Mouse (Mus musculus): ENCODE results near the gene Chrm5. TPM values are rescaled to one million over a fixed set of nuclear protein-coding genes. Genes with fewer than 3 reads are reported as not detected.

The Chrm5 gene
- not detected in 2 replicates for polyA plus RNA-seq (2014; fragmentation: Nextera tagmentation; extraction: Ambion mirVana)

- H3K27me3 ChIP-seq (ENCODE audit: control insufficient read depth, insufficient read depth, low read length): no peaks in the 10 kb centered on the region
- H3K4me2 ChIP-seq: no peak within 1 kb of the TSS
- WGBS: 92% methylated on average over 5 of the region's 5 CpGs
- ATAC-seq (ENCODE audit: low FRiP score): no peak
- no peak for DNase-seq (ENCODE audit: low spot score, missing footprints)
- H3K4me3 ChIP-seq (ENCODE audit: low read depth, low read length): no peak within 1 kb of the TSS
- H3K4me1 ChIP-seq (ENCODE audit: control insufficient read depth, insufficient read depth, low read length): no peaks in the 10 kb centered on the region
- H3K9ac ChIP-seq (ENCODE audit: low read length): no peak within 1 kb of the TSS
- H3K27ac ChIP-seq (ENCODE audit: low read depth, low read length): no peak within 1 kb of the TSS
- no peaks in the 10 kb centered on the region for H3K9me3 ChIP-seq (ENCODE audit: control insufficient read depth, low read length)
- H3K36me3 ChIP-seq (ENCODE audit: control insufficient read depth, insufficient read depth, low read length): no peaks in the 10 kb centered on the region
These were observed at the start of gene Chrm5 for GRCm38 (mm10) chr2:112480669-112481068. Gene Chrm5, minus strand, starts transcription at chr2:112480769.

GRCm38 (mm10) chr2:112526933-112527332, 46.4 kb upstream of the Chrm5 start:
- no peaks in the 10 kb centered on the region for H3K27me3 ChIP-seq (ENCODE audit: control insufficient read depth, insufficient read depth, low read length)
- H3K4me1 ChIP-seq (ENCODE audit: control insufficient read depth, insufficient read depth, low read length): no peaks in the 10 kb centered on the region
- ATAC-seq (ENCODE audit: low FRiP score): no peak
- no peaks in the 10 kb centered on the region for H3K9me3 ChIP-seq (ENCODE audit: control insufficient read depth, low read length)
- H3K4me3 ChIP-seq (ENCODE audit: low read depth, low read length): no peak overlapping the region
- H3K9ac ChIP-seq (ENCODE audit: low read length): no peak overlapping the region
- no peak overlapping the region for H3K27ac ChIP-seq (ENCODE audit: low read depth, low read length)
- H3K4me2 ChIP-seq: no peak overlapping the region
- no peak for DNase-seq (ENCODE audit: low spot score, missing footprints)
- no peaks in the 10 kb centered on the region for H3K36me3 ChIP-seq (ENCODE audit: control insufficient read depth, insufficient read depth, low read length)
- WGBS: 81% methylated on average over 3 of the region's 3 CpGs

GRCm38 (mm10) chr2:112520526-112521482, 40.2 kb upstream of the Chrm5 start:
- no peak overlapping the region for H3K9ac ChIP-seq (ENCODE audit: low read length)
- ATAC-seq (ENCODE audit: low FRiP score) (no peak), DNase-seq (ENCODE audit: low spot score, missing footprints) (no peak)
- H3K36me3 ChIP-seq (ENCODE audit: control insufficient read depth, insufficient read depth, low read length): no peaks in the 10 kb centered on the region
- no peaks in the 10 kb centered on the region for H3K27me3 ChIP-seq (ENCODE audit: control insufficient read depth, insufficient read depth, low read length)
- no peak overlapping the region for H3K4me2 ChIP-seq
- H3K9me3 ChIP-seq (ENCODE audit: control insufficient read depth, low read length): no peaks in the 10 kb centered on the region
- 87% methylated on average over 4 of the region's 4 CpGs for WGBS
- H3K4me3 ChIP-seq (ENCODE audit: low read depth, low read length): no peak overlapping the region
- no peak overlapping the region for H3K27ac ChIP-seq (ENCODE audit: low read depth, low read length)
- no peaks in the 10 kb centered on the region for H3K4me1 ChIP-seq (ENCODE audit: control insufficient read depth, insufficient read depth, low read length)

- no peaks in the 10 kb centered on the region for H3K36me3 ChIP-seq (ENCODE audit: control insufficient read depth, insufficient read depth, low read length)
- no peak overlapping the region for H3K4me3 ChIP-seq (ENCODE audit: low read depth, low read length)
- no peak overlapping the region for H3K27ac ChIP-seq (ENCODE audit: low read depth, low read length)
- H3K4me2 ChIP-seq: no peak overlapping the region
- H3K27me3 ChIP-seq (ENCODE audit: control insufficient read depth, insufficient read depth, low read length): no peaks in the 10 kb centered on the region
- DNase-seq (ENCODE audit: low spot score, missing footprints): no peak
- ATAC-seq (ENCODE audit: low FRiP score): no peak
- no peak overlapping the region for H3K9ac ChIP-seq (ENCODE audit: low read length)
- no peaks in the 10 kb centered on the region for H3K4me1 ChIP-seq (ENCODE audit: control insufficient read depth, insufficient read depth, low read length)
- H3K9me3 ChIP-seq (ENCODE audit: control insufficient read depth, low read length): no peaks in the 10 kb centered on the region
These were observed 38.0 kb upstream of the Chrm5 start for GRCm38 (mm10) chr2:112518541-112518940.

- H3K9ac ChIP-seq (ENCODE audit: low read length): no peak overlapping the region
- 91% methylated on average over 3 of the region's 3 CpGs for WGBS
- no peak overlapping the region for H3K4me2 ChIP-seq
- no peaks in the 10 kb centered on the region for H3K36me3 ChIP-seq (ENCODE audit: control insufficient read depth, insufficient read depth, low read length)
- DNase-seq (ENCODE audit: low spot score, missing footprints) (no peak), ATAC-seq (ENCODE audit: low FRiP score) (no peak)
- no peaks in the 10 kb centered on the region for H3K4me1 ChIP-seq (ENCODE audit: control insufficient read depth, insufficient read depth, low read length)
- no peaks in the 10 kb centered on the region for H3K9me3 ChIP-seq (ENCODE audit: control insufficient read depth, low read length)
- H3K27ac ChIP-seq (ENCODE audit: low read depth, low read length): no peak overlapping the region
- no peaks in the 10 kb centered on the region for H3K27me3 ChIP-seq (ENCODE audit: control insufficient read depth, insufficient read depth, low read length)
- H3K4me3 ChIP-seq (ENCODE audit: low read depth, low read length): no peak overlapping the region
These were observed 36.6 kb upstream of the Chrm5 start for GRCm38 (mm10) chr2:112517218-112517617.

GRCm38 (mm10) chr2:112516728-112517127, 36.2 kb upstream of the Chrm5 start:
- Histone ChIP-seq H3K27me3 (ENCODE audit: control insufficient read depth, insufficient read depth, low read length) (no peaks in the 10 kb centered on the region), H3K4me1 (ENCODE audit: control insufficient read depth, insufficient read depth, low read length) (no peaks in the 10 kb centered on the region), H3K4me3 (ENCODE audit: low read depth, low read length) (no peak overlapping the region), H3K9me3 (ENCODE audit: control insufficient read depth, low read length) (no peaks in the 10 kb centered on the region), H3K4me2 (no peak overlapping the region), H3K36me3 (ENCODE audit: control insufficient read depth, insufficient read depth, low read length) (no peaks in the 10 kb centered on the region), H3K9ac (ENCODE audit: low read length) (no peak overlapping the region), H3K27ac (ENCODE audit: low read depth, low read length) (no peak overlapping the region)
- WGBS: 76% methylated on average over 3 of the region's 3 CpGs
- no peak for ATAC-seq (ENCODE audit: low FRiP score)
- DNase-seq (ENCODE audit: low spot score, missing footprints): no peak

GRCm38 (mm10) chr2:112513036-112513435, 32.5 kb upstream of the Chrm5 start:
- no peaks in the 10 kb centered on the region for H3K36me3 ChIP-seq (ENCODE audit: control insufficient read depth, insufficient read depth, low read length)
- no peaks in the 10 kb centered on the region for H3K9me3 ChIP-seq (ENCODE audit: control insufficient read depth, low read length)
- DNase-seq (ENCODE audit: low spot score, missing footprints) (no peak), ATAC-seq (ENCODE audit: low FRiP score) (no peak)
- H3K9ac ChIP-seq (ENCODE audit: low read length): no peak overlapping the region
- no peak overlapping the region for H3K27ac ChIP-seq (ENCODE audit: low read depth, low read length)
- no peak overlapping the region for H3K4me2 ChIP-seq
- 76% methylated on average over 1 of the region's 1 CpGs for WGBS
- H3K4me1 ChIP-seq (ENCODE audit: control insufficient read depth, insufficient read depth, low read length): no peaks in the 10 kb centered on the region
- no peaks in the 10 kb centered on the region for H3K27me3 ChIP-seq (ENCODE audit: control insufficient read depth, insufficient read depth, low read length)
- no peak overlapping the region for H3K4me3 ChIP-seq (ENCODE audit: low read depth, low read length)

- Histone ChIP-seq H3K4me1 (ENCODE audit: control insufficient read depth, insufficient read depth, low read length) (no peaks in the 10 kb centered on the region), H3K36me3 (ENCODE audit: control insufficient read depth, insufficient read depth, low read length) (no peaks in the 10 kb centered on the region), H3K4me3 (ENCODE audit: low read depth, low read length) (no peak overlapping the region), H3K27ac (ENCODE audit: low read depth, low read length) (no peak overlapping the region), H3K9me3 (ENCODE audit: control insufficient read depth, low read length) (no peaks in the 10 kb centered on the region), H3K27me3 (ENCODE audit: control insufficient read depth, insufficient read depth, low read length) (no peaks in the 10 kb centered on the region), H3K9ac (ENCODE audit: low read length) (no peak overlapping the region), H3K4me2 (no peak overlapping the region)
- DNase-seq (ENCODE audit: low spot score, missing footprints) (no peak), ATAC-seq (ENCODE audit: low FRiP score) (no peak)
- whole genome bisulfite sequencing: 91% methylated on average over 4 of the region's 4 CpGs
These were observed 29.6 kb upstream of the Chrm5 start for GRCm38 (mm10) chr2:112510140-112510539.

- Histone ChIP-seq H3K36me3 (ENCODE audit: control insufficient read depth, insufficient read depth, low read length) (no peaks in the 10 kb centered on the region), H3K4me3 (ENCODE audit: low read depth, low read length) (no peak overlapping the region), H3K4me2 (no peak overlapping the region), H3K4me1 (ENCODE audit: control insufficient read depth, insufficient read depth, low read length) (no peaks in the 10 kb centered on the region), H3K27ac (ENCODE audit: low read depth, low read length) (no peak overlapping the region), H3K9me3 (ENCODE audit: control insufficient read depth, low read length) (no peaks in the 10 kb centered on the region), H3K27me3 (ENCODE audit: control insufficient read depth, insufficient read depth, low read length) (no peaks in the 10 kb centered on the region), H3K9ac (ENCODE audit: low read length) (no peak overlapping the region)
- DNase-seq (ENCODE audit: low spot score, missing footprints) (no peak), ATAC-seq (ENCODE audit: low FRiP score) (no peak)
- WGBS: 95% methylated on average over 1 of the region's 1 CpGs
These were observed 26.9 kb upstream of the Chrm5 start for GRCm38 (mm10) chr2:112507444-112507843.
